Mouse (Mus musculus): ENCODE measurements around the gene Cep41. TPM values are rescaled to one million over a fixed set of nuclear protein-coding genes. Genes with fewer than 3 reads are reported as not detected.

Cep41 gene
- polyA plus RNA-seq, 1 experiment from 2014 or later, result 10.0 TPM

DNA sequence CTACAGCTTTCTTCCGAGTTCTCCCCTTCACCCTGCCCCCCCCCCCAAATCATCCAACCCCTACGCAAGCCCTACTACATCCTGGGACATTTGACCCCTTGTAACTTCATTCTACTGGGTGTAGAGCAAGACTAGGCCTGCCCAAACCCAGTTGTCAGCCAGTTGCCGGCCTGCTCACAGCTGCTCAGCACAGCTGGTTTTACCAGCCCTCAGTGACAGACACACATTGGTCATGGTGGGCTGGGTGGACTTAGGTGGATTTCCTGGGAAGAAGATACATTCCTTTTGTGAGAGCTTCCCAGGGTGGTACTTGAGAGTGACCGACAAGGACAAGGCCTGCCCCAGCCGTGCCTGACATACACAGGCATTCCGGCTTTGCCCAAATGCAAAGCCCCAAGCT lies 72.6 kb downstream of the Cep41 start:
- Histone ChIP-seq H3K4me1 (replicated peaks) (peaks cover 60% of the 10 kb centered on the region), H3K9ac (no peak overlapping the region), H3K4me3 (no peak overlapping the region), H3K27ac (peak overlapping the region; percentile 84), H3K9me3 (replicated peaks) (no peaks in the 10 kb centered on the region), H3K27me3 (no peaks in the 10 kb centered on the region), H3K4me2 (no peak overlapping the region), H3K36me3 (no peaks in the 10 kb centered on the region)
- 66% methylated on average over 6 of the region's 6 CpGs for WGBS
- no peak for ATAC-seq (replicated peaks; ENCODE audit: insufficient number of reproducible peaks, insufficient read depth, low FRiP score, low read depth)

GRCm38 (mm10) chr6:30620591-30620990 lies 73.0 kb downstream of the Cep41 start:
- 83% methylated on average over 4 of the region's 4 CpGs for WGBS
- Histone ChIP-seq H3K9ac (no peak overlapping the region), H3K4me2 (no peak overlapping the region), H3K27ac (peak overlapping the region; percentile 84), H3K4me1 (replicated peaks) (peaks cover 63% of the 10 kb centered on the region), H3K27me3 (no peaks in the 10 kb centered on the region), H3K4me3 (no peak overlapping the region), H3K9me3 (replicated peaks) (no peaks in the 10 kb centered on the region), H3K36me3 (no peaks in the 10 kb centered on the region)
- no peak for ATAC-seq (replicated peaks; ENCODE audit: insufficient number of reproducible peaks, insufficient read depth, low FRiP score, low read depth)

GRCm38 (mm10) chr6:30619606-30620005 lies 73.9 kb downstream of the Cep41 start:
- peaks cover 63% of the 10 kb centered on the region for H3K4me1 ChIP-seq (replicated peaks)
- H3K27ac ChIP-seq, result no peak overlapping the region
- no peaks in the 10 kb centered on the region for H3K27me3 ChIP-seq
- no peak overlapping the region for H3K4me3 ChIP-seq
- H3K4me2 ChIP-seq, result no peak overlapping the region
- no peak overlapping the region for H3K9ac ChIP-seq
- no peak for ATAC-seq (replicated peaks; ENCODE audit: insufficient number of reproducible peaks, insufficient read depth, low FRiP score, low read depth)
- no peaks in the 10 kb centered on the region for H3K36me3 ChIP-seq
- WGBS, result 79% methylated on average over 5 of the region's 5 CpGs
- H3K9me3 ChIP-seq (replicated peaks), result no peaks in the 10 kb centered on the region

GRCm38 (mm10) chr6:30618735-30619134 lies 74.8 kb downstream of the Cep41 start:
- Histone ChIP-seq H3K4me2 (no peak overlapping the region), H3K9ac (no peak overlapping the region), H3K27me3 (no peaks in the 10 kb centered on the region), H3K27ac (peak overlapping the region; percentile 21; the same call in 1 of the 2 replicates), H3K4me1 (replicated peaks) (peaks cover 58% of the 10 kb centered on the region), H3K36me3 (no peaks in the 10 kb centered on the region), H3K9me3 (replicated peaks) (no peaks in the 10 kb centered on the region), H3K4me3 (no peak overlapping the region)
- WGBS, result 45% methylated on average over 6 of the region's 6 CpGs
- no peak for ATAC-seq (replicated peaks; ENCODE audit: insufficient number of reproducible peaks, insufficient read depth, low FRiP score, low read depth)

DNA sequence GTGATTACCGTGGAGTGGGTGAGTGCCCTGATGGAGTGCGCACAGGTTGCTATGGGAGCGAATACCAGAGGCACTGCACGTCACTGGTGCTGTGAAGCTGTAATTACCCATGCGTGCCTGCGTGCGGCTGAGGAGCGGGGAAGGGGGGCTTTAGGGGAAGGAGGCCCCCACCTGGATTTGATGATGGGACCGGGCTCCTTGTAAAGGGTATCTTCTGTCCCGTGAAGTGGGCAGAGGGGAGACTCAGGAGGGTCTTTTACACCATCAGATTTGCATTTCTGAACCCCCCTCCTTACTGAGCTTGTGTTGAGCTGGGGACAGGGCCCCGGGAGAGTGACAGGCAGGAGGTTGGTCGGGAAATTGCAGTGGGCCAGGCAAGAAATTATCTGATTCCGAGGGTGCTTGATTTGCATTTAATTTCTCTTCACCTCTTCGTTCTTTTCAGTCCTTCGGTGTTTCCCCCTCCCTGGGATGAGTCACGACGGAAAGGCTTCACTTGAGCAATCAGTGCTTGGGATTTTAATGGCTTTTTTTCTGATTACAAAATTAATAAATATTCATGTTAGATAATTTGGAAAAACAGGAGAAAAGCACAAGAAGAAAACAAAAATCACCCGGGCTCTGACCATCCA lies 75.5 kb downstream of the Cep41 start:
- Histone ChIP-seq H3K27ac (no peak overlapping the region), H3K4me2 (peak overlapping the region; percentile 44), H3K4me3 (0 out of 2 replicates have a peak overlapping the region, but pooled peaks have one; percentile 5), H3K27me3 (no peaks in the 10 kb centered on the region), H3K36me3 (no peaks in the 10 kb centered on the region), H3K9me3 (replicated peaks) (no peaks in the 10 kb centered on the region), H3K9ac (no peak overlapping the region), H3K4me1 (replicated peaks) (peaks cover 58% of the 10 kb centered on the region)
- 0 out of 2 replicates have a peak, but pooled peaks have one; percentile 30 for ATAC-seq (replicated peaks; ENCODE audit: insufficient number of reproducible peaks, insufficient read depth, low FRiP score, low read depth)
- WGBS, result 23% methylated on average over 18 of the region's 18 CpGs

DNA sequence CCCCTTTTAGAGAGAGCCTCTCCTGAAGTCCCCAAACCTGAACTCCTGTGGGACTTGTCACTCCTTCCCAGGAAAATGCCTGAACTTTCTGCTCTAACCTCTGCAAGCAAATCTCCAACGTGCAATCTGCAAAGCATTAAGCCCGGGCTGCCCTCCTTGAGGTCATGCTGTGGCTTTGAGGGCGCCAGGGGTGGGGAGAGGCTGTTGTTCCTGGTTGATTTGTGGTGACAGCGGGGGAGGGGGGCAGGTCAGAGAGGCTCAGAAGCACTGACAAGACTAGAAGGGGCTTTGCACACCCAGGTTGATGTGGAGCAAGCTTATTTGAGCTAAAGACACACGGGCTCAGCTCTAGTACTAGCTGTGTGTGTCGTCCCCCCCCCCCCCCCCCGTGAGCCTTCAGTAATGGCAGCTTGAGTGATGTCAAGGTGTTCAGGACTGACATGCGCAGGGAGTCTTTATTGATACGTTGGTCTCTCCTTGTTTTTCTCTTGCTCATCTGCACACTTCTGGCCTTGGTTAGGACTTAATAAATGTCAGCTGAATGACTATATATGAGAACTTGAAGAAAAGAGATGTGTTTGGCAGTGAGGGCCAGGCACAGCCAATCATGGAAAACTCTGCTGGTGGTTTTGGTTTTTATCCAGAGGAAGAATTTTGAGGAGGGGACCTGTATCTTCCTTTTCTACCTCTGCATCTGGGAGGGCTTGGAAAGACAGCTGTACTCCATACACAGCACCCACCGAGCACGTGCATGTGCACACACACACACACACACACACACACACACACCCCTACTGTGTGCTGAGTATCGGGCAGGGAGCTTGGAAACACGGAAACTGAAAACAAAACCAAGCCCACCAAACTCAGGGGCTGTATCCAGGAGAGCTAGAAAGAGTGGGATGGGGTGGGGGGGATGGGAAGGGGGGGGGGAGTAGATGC lies 76.3 kb downstream of the Cep41 start:
- Histone ChIP-seq H3K27ac (peak overlapping the region; percentile 46), H3K9me3 (replicated peaks) (no peaks in the 10 kb centered on the region), H3K27me3 (no peaks in the 10 kb centered on the region), H3K4me3 (0 out of 2 replicates have a peak overlapping the region, but pooled peaks have one; percentile 5), H3K4me2 (peak overlapping the region; percentile 44), H3K9ac (no peak overlapping the region), H3K4me1 (replicated peaks) (peaks cover 51% of the 10 kb centered on the region), H3K36me3 (no peaks in the 10 kb centered on the region)
- 20% methylated on average over 13 of the region's 13 CpGs for WGBS
- ATAC-seq (replicated peaks; ENCODE audit: insufficient number of reproducible peaks, insufficient read depth, low FRiP score, low read depth), result no peak

DNA sequence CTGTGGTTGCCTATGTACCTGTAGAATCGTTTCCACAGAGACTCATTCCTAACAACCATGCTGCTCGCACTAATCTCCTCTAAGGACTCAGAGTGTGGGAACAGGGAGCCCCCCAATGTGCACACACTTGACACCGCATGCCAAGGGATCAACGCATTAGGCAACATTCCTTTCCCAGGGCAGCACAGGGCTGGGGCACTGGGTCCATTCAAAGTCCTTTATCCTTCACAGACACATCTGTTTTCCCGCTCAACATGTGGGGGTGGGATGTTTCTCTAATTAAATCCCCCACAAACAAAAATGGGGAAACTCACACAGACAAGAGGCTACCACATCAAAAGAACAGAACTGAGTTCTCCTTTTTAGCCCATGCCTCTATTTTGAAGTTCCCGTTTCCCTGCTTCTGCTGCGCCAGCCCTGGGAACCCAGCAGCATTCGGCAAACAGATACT lies 77.0 kb downstream of the Cep41 start:
- Histone ChIP-seq H3K27me3 (no peaks in the 10 kb centered on the region), H3K9ac (no peak overlapping the region), H3K9me3 (replicated peaks) (no peaks in the 10 kb centered on the region), H3K4me1 (replicated peaks) (peaks cover 47% of the 10 kb centered on the region), H3K4me2 (0 out of 2 replicates have a peak overlapping the region, but pooled peaks have one; percentile 3), H3K4me3 (no peak overlapping the region), H3K36me3 (no peaks in the 10 kb centered on the region), H3K27ac (peak overlapping the region; percentile 46; the same call in 1 of the 2 replicates)
- 18% methylated on average over 8 of the region's 8 CpGs for WGBS
- ATAC-seq (replicated peaks; ENCODE audit: insufficient number of reproducible peaks, insufficient read depth, low FRiP score, low read depth), result no peak

DNA sequence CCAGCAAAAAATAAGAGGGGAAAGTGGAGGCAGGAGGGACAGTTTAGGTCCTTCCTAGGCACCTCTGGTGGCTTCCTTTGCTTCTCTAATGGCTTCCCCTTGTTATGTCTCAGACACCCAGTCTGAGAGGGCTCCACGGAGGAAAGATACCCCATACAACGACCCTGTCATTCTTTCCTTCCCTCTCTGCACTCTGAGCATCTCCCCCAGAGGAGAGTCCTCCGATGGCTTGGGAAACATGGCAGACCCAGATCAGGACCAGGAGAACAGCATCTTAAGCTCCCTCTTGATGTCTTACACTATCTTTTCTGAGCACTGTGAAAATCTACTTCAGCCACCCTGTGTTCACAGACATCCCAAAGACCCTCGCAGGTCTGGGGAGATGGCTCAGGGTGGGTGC lies 77.8 kb downstream of the Cep41 start:
- H3K4me1 ChIP-seq (replicated peaks), result peaks cover 39% of the 10 kb centered on the region
- no peaks in the 10 kb centered on the region for H3K27me3 ChIP-seq
- H3K4me3 ChIP-seq, result no peak overlapping the region
- H3K36me3 ChIP-seq, result no peaks in the 10 kb centered on the region
- no peak overlapping the region for H3K9ac ChIP-seq
- no peak overlapping the region for H3K4me2 ChIP-seq
- WGBS, result 42% methylated on average over 4 of the region's 4 CpGs
- ATAC-seq (replicated peaks; ENCODE audit: insufficient number of reproducible peaks, insufficient read depth, low FRiP score, low read depth), result no peak
- no peak overlapping the region for H3K27ac ChIP-seq
- no peaks in the 10 kb centered on the region for H3K9me3 ChIP-seq (replicated peaks)

DNA sequence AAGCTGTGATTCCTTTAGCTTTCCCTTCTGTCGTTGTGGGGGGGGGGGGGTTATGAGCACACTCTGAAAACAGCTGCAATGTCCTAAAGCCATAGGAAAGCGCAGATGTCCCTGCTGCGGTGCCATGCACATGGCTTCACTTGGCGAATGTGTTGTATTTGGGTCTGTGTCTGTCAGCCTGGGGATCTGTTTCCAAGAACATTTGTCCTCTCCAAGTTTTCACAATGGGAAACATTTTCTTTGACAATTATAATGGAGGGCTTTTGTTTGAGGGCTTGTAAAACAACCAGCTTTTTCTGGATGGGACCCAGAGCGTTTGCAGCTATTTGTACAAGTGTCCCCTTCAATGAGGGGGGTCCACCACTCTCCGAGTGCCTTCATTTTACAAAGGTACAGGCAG lies 79.3 kb downstream of the Cep41 start:
- H3K27me3 ChIP-seq, result no peaks in the 10 kb centered on the region
- no peaks in the 10 kb centered on the region for H3K9me3 ChIP-seq (replicated peaks)
- no peak overlapping the region for H3K9ac ChIP-seq
- H3K36me3 ChIP-seq, result no peaks in the 10 kb centered on the region
- peaks cover 34% of the 10 kb centered on the region for H3K4me1 ChIP-seq (replicated peaks)
- H3K4me3 ChIP-seq, result no peak overlapping the region
- H3K4me2 ChIP-seq, result no peak overlapping the region
- no peak overlapping the region for H3K27ac ChIP-seq
- no peak for ATAC-seq (replicated peaks; ENCODE audit: insufficient number of reproducible peaks, insufficient read depth, low FRiP score, low read depth)
- WGBS, result 77% methylated on average over 6 of the region's 6 CpGs

DNA sequence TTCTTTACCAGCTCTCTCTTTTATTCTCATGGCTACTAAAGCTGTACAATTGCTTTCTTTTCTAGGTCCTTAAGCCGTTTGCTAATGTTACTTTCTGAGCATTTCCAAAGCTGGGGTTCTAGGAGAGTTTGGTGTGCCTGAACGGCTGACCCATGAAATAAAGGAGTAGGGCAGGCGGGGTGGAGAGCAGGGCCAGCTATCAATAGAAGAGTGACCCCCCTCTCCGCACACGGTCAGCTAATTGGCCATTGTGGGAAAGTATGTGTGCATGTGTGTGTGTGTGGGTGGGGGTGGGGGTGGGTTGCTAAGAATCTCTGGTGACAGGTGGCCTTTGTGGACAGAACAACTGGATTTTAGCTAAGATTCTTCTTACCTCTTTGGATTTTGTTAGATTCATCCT lies 82.3 kb downstream of the Cep41 start:
- ATAC-seq (replicated peaks; ENCODE audit: insufficient number of reproducible peaks, insufficient read depth, low FRiP score, low read depth), result no peak
- H3K9ac ChIP-seq, result no peak overlapping the region
- peaks cover 5% of the 10 kb centered on the region for H3K4me1 ChIP-seq (replicated peaks)
- H3K4me3 ChIP-seq, result no peak overlapping the region
- no peaks in the 10 kb centered on the region for H3K9me3 ChIP-seq (replicated peaks)
- 78% methylated on average over 5 of the region's 5 CpGs for WGBS
- H3K4me2 ChIP-seq, result no peak overlapping the region
- no peaks in the 10 kb centered on the region for H3K36me3 ChIP-seq
- no peak overlapping the region for H3K27ac ChIP-seq
- H3K27me3 ChIP-seq, result no peaks in the 10 kb centered on the region

GRCm38 (mm10) chr6:30610710-30611109 lies 82.8 kb downstream of the Cep41 start, which contains the start of gene Cpa5:
Cpa5 (plus strand) TSS chr6:30611010.
- no peaks in the 10 kb centered on the region for H3K9me3 ChIP-seq (replicated peaks)
- no peaks in the 10 kb centered on the region for H3K4me1 ChIP-seq (replicated peaks)
- no peak within 1 kb of the TSS for H3K9ac ChIP-seq
- ATAC-seq (replicated peaks; ENCODE audit: insufficient number of reproducible peaks, insufficient read depth, low FRiP score, low read depth), result no peak
- no peak within 1 kb of the TSS for H3K27ac ChIP-seq
- H3K4me3 ChIP-seq, result no peak within 1 kb of the TSS
- no peaks in the 10 kb centered on the region for H3K27me3 ChIP-seq
- no peak within 1 kb of the TSS for H3K4me2 ChIP-seq
- 95% methylated on average over 7 of the region's 7 CpGs for WGBS
- H3K36me3 ChIP-seq, result no peaks in the 10 kb centered on the region

Measured in heart, embryonic 15.5 days (tissue).